Mouse (Mus musculus) heart, embryonic 13.5 days (tissue): ENCODE results near the gene Pygl. TPM values are rescaled to one million over a fixed set of nuclear protein-coding genes. Genes with fewer than 3 reads are reported as not detected.
A peak's percentile ranks its signal among the peaks of the same experiment; 100 is the strongest.
"Not testable (repeated sequence)": the region's sequence is repeated elsewhere in the genome, so short reads cannot be mapped to it uniquely, and the experiment has no call there.

Experiments used
- ATAC-seq: fragments of 200-750 bp; cut with Nextera tagmentation; 2 replicates; pipeline ENCODE4 v1.8.0; 2017; ENCODE audit warnings: moderate TSS enrichment; ENCODE audit not compliant: insufficient number of reproducible peaks, low FRiP score, low TSS enrichment; ENCODE audit errors: extremely low read depth
- H3K27ac ChIP-seq: fragments of 300-500 bp; sonication (generic); replicated peaks from 2 replicates; pipeline ENCODE4 v1.5.1; 2015; ENCODE audit warnings: moderate library complexity, mild to moderate bottlenecking, inconsistent platforms
- H3K27me3 ChIP-seq: fragments of 300-500 bp; sonication (generic); replicated peaks from 2 replicates; pipeline ENCODE4 v1.6.1; 2015; ENCODE audit warnings: mild to moderate bottlenecking, inconsistent platforms
- H3K36me3 ChIP-seq: fragments of 300-500 bp; sonication (generic); 2 replicates; pipeline ENCODE4 v1.6.1; 2015; ENCODE audit warnings: mild to moderate bottlenecking, inconsistent platforms
- H3K4me1 ChIP-seq: fragments of 300-500 bp; sonication (generic); 2 replicates; pipeline ENCODE4 v1.6.1; 2015; ENCODE audit warnings: inconsistent platforms
- H3K4me2 ChIP-seq: fragments of 300-500 bp; sonication (generic); 2 replicates; pipeline ENCODE4 v1.6.1; 2015; ENCODE audit warnings: inconsistent platforms, mild to moderate bottlenecking, moderate library complexity
- H3K4me3 ChIP-seq: fragments of 300-500 bp; sonication (generic); 2 replicates; pipeline ENCODE4 v1.5.1; 2015; ENCODE audit warnings: moderate library complexity, mild to moderate bottlenecking, inconsistent platforms
- H3K9ac ChIP-seq: fragments of 300-500 bp; sonication (generic); 2 replicates; pipeline ENCODE4 v1.6.1; 2015; ENCODE audit warnings: inconsistent platforms, mild to moderate bottlenecking, moderate library complexity
- H3K9me3 ChIP-seq: fragments of 300-500 bp; sonication (generic); 2 replicates; pipeline ENCODE4 v1.6.1; 2016; ENCODE audit warnings: inconsistent platforms
- WGBS: fragments of 180-500 bp; shearing (Covaris S2); methylation state at CpG from one replicate; pipeline ENCODE4 v1.1.7; 2015; ENCODE audit warnings: mixed read lengths; 5-methylcytosine and 5-hydroxymethylcytosine counted together
- polyA plus RNA-seq: library from polyadenylated mRNA; unstranded; fragments of >200 nt; fragmentation: Nextera tagmentation; extraction: Ambion mirVana; gene quantifications from 2 replicates; pipeline ENCODE4 v1.2.1, GENCODE M21; 2015

The Pygl gene
- polyA plus RNA-seq, 1 experiment from 2014 or later, result 27.7 TPM

- ATAC-seq, result no peak
- H3K4me1 ChIP-seq, result peaks cover 29% of the 10 kb centered on the region
- H3K9me3 ChIP-seq, result no peaks in the 10 kb centered on the region
- WGBS, result 7% methylated on average over 13 of the region's 13 CpGs
- peak overlapping the region; percentile 77 for H3K9ac ChIP-seq
- no peaks in the 10 kb centered on the region for H3K36me3 ChIP-seq
- H3K27me3 ChIP-seq, result no peaks in the 10 kb centered on the region
- H3K4me2 ChIP-seq, result peak overlapping the region; percentile 74
- no peak overlapping the region for H3K27ac ChIP-seq
- H3K4me3 ChIP-seq, result peak overlapping the region; percentile 51
Observed at GRCm38 (mm10) chr12:70147986-70148630, 83.2 kb downstream of the Pygl start.

GRCm38 (mm10) chr12:70145586-70145985 is 85.7 kb downstream of the Pygl start:
- no peak overlapping the region for H3K27ac ChIP-seq
- no peaks in the 10 kb centered on the region for H3K9me3 ChIP-seq
- ATAC-seq, result no peak
- H3K27me3 ChIP-seq, result no peaks in the 10 kb centered on the region
- no peaks in the 10 kb centered on the region for H3K36me3 ChIP-seq
- no peak overlapping the region for H3K9ac ChIP-seq
- H3K4me1 ChIP-seq, result peaks cover 29% of the 10 kb centered on the region
- H3K4me3 ChIP-seq, result no peak overlapping the region
- H3K4me2 ChIP-seq, result no peak overlapping the region
- WGBS, result 83% methylated on average over 6 of the region's 6 CpGs

GRCm38 (mm10) chr12:70144637-70145448 is 86.4 kb downstream of the Pygl start:
- WGBS, result 40% methylated on average over 20 of the region's 20 CpGs
- no peaks in the 10 kb centered on the region for H3K9me3 ChIP-seq
- H3K27me3 ChIP-seq, result no peaks in the 10 kb centered on the region
- H3K9ac ChIP-seq, result no peak overlapping the region
- ATAC-seq, result no peak
- peak overlapping the region; percentile 89 for H3K27ac ChIP-seq
- H3K4me3 ChIP-seq, result no peak overlapping the region
- H3K36me3 ChIP-seq, result no peaks in the 10 kb centered on the region
- H3K4me1 ChIP-seq, result peaks cover 29% of the 10 kb centered on the region
- H3K4me2 ChIP-seq, result peak overlapping the region; percentile 32; the same call in 1 of the 2 replicates

- WGBS, result 4% methylated on average over 3 of the region's 3 CpGs
- H3K27me3 ChIP-seq, H3K4me3 ChIP-seq, H3K36me3 ChIP-seq, H3K9me3 ChIP-seq: not testable (repeated sequence)
- H3K4me2 ChIP-seq, result peak overlapping the region; percentile 22; the same call in 1 of the 2 replicates
- H3K27ac ChIP-seq, result peak overlapping the region; percentile 89
- ATAC-seq, result peak; percentile 62; the same call in 1 of the 2 replicates
- H3K9ac ChIP-seq, result peak overlapping the region; percentile 67
- H3K4me1 ChIP-seq, result peaks cover 29% of the 10 kb centered on the region
Observed at GRCm38 (mm10) chr12:70144106-70144587, 87.1 kb downstream of the Pygl start.

- Histone ChIP-seq H3K4me1 (peaks cover 15% of the 10 kb centered on the region), H3K4me2 (no peak overlapping the region), H3K9ac (no peak overlapping the region), H3K27ac (no peak overlapping the region), H3K9me3 (no peaks in the 10 kb centered on the region), H3K36me3 (no peaks in the 10 kb centered on the region), H3K27me3 (no peaks in the 10 kb centered on the region), H3K4me3 (no peak overlapping the region)
- no peak for ATAC-seq
- 79% methylated on average over 5 of the region's 5 CpGs for WGBS
Observed at GRCm38 (mm10) chr12:70140993-70141576, 90.2 kb downstream of the Pygl start.

Other genes starting within 250 kb of the Pygl start
- 2.8 and 4.4 TPM in 2 replicates for gene Sav1, start 244.5 kb downstream of the Pygl start, polyA plus RNA-seq
- 6.0 and 7.1 TPM in 2 replicates for gene Nin, start 117.8 kb downstream of the Pygl start, polyA plus RNA-seq
- gene Abhd12b, start 77.3 kb downstream of the Pygl start, polyA plus RNA-seq, result not detected in 2 replicates
- 0.32 and 0.57 TPM in 2 replicates for gene Trim9, start 116.1 kb upstream of the Pygl start, polyA plus RNA-seq
- 73.8 and 82.8 TPM in 2 replicates for gene Tmx1, start 221.6 kb upstream of the Pygl start, polyA plus RNA-seq